Mouse (Mus musculus): Measurements from ENCODE around the gene Mutyh. TPM values are rescaled to one million over a fixed set of nuclear protein-coding genes. Genes with fewer than 3 reads are reported as not detected.

The Mutyh gene
- polyA plus RNA-seq (2012; rRNA removed): 10.7 and 13.3 TPM in 2 replicates

DNA sequence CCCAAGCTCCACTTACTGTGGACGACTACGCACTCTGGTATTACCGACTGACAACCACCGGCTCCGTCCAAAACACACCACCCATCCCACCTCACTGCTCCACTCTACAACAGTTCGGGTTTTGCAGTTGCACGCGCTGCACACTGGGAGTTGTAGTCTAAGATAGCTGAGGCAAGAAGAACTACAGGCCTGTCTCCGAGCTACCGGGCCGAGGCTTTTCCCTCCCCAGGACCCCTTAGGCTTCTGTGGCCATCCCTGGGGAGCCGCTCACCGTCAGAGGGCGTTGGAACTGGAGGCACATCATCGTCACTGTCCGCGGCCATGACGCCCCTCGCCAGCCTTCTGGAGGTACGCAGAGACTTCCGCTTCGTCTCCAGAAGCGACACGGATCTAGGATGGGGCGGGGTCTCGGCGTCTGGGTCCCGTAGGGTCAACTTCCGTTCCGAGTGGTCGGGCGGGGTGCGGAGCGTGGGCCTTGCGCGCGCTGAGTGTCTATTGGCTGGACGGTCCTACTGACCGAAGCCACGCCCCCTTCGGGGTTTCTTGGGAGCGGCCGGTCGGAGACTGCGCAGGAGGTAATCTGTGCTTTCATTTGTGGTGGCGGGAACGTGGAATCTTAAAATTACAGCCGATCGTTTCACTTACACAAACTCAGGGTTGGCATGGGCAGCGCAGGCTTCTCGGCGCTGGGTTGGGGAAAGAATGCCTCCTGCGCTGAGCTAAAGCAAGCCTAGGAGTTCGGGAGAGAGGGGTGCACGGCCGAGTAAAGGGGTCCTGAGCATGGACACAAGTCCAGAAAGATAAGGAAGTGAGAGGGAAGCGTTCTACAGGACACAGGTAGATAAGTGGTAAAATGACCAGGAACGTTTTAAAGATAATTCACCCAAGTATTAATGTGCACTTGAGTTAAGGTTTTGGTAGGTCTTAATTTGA lies at the start of gene Mutyh, which contains the start of gene Toe1:
Mutyh (plus strand) TSS at position 527 of the 933 bp plus-strand sequence.
Toe1 (minus strand) TSS at position 444 of the 933 bp plus-strand sequence.
- Histone ChIP-seq H3K27ac (ENCODE audit: insufficient read depth, low read length) (peak within 1 kb of the TSS; percentile 92), H3K4me3 (ENCODE audit: extremely low read depth, insufficient read depth, insufficient read length) (peak within 1 kb of the TSS; percentile 91), H3K4me1 (ENCODE audit: control insufficient read depth, insufficient read depth, insufficient read length) (peaks cover 4% of the 10 kb centered on the region; the same call in 1 of the 2 replicates), H3K27me3 (ENCODE audit: control insufficient read depth, insufficient read depth, low read length) (no peaks in the 10 kb centered on the region), H3K36me3 (ENCODE audit: control insufficient read depth, insufficient read depth, low read length) (peaks cover 10% of the 10 kb centered on the region)
- peak; percentile 87 to 95 for DNase-seq (ENCODE audit: low read depth in 1 of 2, low spot score in 2 of 2)
- TF ChIP-seq POLR2A (IDR thresholded peaks at IDR 0.05; ENCODE audit: low read depth, low read length): peak; percentile 70
- no peak for TF ChIP-seq CTCF (IDR thresholded peaks at IDR 0.05; ENCODE audit: extremely low read depth, insufficient read depth, insufficient read length, insufficient replicate concordance)
- WGBS: 1% methylated on average over 58 of the region's 58 CpGs

DNA sequence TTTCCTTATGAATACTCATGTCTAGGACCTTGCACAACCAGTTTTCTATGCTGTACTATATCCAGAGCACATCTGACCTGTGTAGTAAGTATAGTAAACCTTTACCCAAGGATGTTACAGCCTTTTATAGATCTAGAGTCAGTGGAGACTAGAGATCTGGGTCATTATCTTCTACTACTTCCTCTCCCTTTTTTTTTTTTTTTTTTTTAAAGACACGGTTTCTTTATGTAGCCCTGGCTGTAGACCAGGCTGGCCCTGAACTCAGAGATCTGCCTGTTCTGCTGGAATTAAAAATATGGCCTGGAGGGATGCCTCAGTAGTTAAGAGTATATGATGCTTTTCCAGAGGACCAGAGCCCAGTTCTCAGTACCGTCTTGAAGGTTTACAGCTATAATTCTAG lies 45.6 kb upstream of the Mutyh start:
- 71% methylated on average over 2 of the region's 2 CpGs for WGBS
- TF ChIP-seq POLR2A (IDR thresholded peaks at IDR 0.05; ENCODE audit: low read depth, low read length) (no peak), CTCF (IDR thresholded peaks at IDR 0.05; ENCODE audit: extremely low read depth, insufficient read depth, insufficient read length, insufficient replicate concordance) (no peak)
- H3K4me1 ChIP-seq (ENCODE audit: control insufficient read depth, insufficient read depth, insufficient read length): no peaks in the 10 kb centered on the region
- H3K27ac ChIP-seq (ENCODE audit: insufficient read depth, low read length): no peak overlapping the region
- no peak for DNase-seq (ENCODE audit: low read depth in 1 of 2, low spot score in 2 of 2)
- H3K4me3 ChIP-seq (ENCODE audit: extremely low read depth, insufficient read depth, insufficient read length): no peak overlapping the region
- no peaks in the 10 kb centered on the region for H3K36me3 ChIP-seq (ENCODE audit: control insufficient read depth, insufficient read depth, low read length)
- no peaks in the 10 kb centered on the region for H3K27me3 ChIP-seq (ENCODE audit: control insufficient read depth, insufficient read depth, low read length)

DNA sequence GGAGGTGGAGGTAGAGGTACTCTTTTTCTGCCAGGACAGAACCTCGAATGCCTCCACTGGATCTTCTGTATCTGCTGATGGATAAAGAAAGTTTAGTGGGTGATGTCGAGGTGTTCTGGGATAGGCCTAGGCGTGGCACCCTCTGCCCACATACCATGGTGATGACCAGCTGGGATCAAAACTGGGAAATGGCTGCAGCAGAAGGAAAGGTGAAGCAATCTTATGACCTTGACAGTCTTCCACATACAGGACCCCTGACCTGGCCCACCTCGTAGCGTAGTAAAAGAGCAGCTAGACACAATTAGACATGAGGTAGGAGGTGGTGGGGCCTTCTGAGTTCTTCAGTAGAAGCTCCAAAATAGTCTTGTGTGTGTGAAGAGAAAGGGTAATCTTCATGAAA lies 43.5 kb upstream of the Mutyh start:
- no peak overlapping the region for H3K4me3 ChIP-seq (ENCODE audit: extremely low read depth, insufficient read depth, insufficient read length)
- no peaks in the 10 kb centered on the region for H3K27me3 ChIP-seq (ENCODE audit: control insufficient read depth, insufficient read depth, low read length)
- 87% methylated on average over 5 of the region's 5 CpGs for WGBS
- H3K36me3 ChIP-seq (ENCODE audit: control insufficient read depth, insufficient read depth, low read length): no peaks in the 10 kb centered on the region
- no peak overlapping the region for H3K27ac ChIP-seq (ENCODE audit: insufficient read depth, low read length)
- H3K4me1 ChIP-seq (ENCODE audit: control insufficient read depth, insufficient read depth, insufficient read length): no peaks in the 10 kb centered on the region
- no peak for DNase-seq (ENCODE audit: low read depth in 1 of 2, low spot score in 2 of 2)
- TF ChIP-seq CTCF (IDR thresholded peaks at IDR 0.05; ENCODE audit: extremely low read depth, insufficient read depth, insufficient read length, insufficient replicate concordance) (no peak), POLR2A (IDR thresholded peaks at IDR 0.05; ENCODE audit: low read depth, low read length) (no peak)

DNA sequence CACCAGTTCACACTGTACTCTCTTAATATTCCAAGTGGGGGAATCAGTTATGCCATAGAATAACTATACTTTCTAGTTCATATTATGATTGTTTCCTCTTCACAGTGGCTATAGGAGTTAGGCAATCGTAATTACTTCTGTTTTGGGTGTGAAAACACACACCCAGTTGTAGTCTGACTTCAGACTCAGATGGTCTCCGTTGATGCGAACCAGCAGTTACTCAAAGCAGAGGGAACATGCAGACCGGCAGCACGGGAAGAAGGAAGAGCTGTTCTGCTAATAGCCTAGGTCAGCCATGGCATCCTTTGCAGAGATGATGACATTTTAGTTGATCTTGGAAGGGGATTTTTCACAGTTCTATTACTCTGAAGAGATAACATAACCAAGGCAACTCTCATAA lies 39.0 kb upstream of the Mutyh start:
- no peaks in the 10 kb centered on the region for H3K4me1 ChIP-seq (ENCODE audit: control insufficient read depth, insufficient read depth, insufficient read length)
- 85% methylated on average over 5 of the region's 5 CpGs for WGBS
- peaks cover 1% of the 10 kb centered on the region; the same call in 1 of the 2 replicates for H3K36me3 ChIP-seq (ENCODE audit: control insufficient read depth, insufficient read depth, low read length)
- no peak overlapping the region for H3K27ac ChIP-seq (ENCODE audit: insufficient read depth, low read length)
- H3K27me3 ChIP-seq (ENCODE audit: control insufficient read depth, insufficient read depth, low read length): no peaks in the 10 kb centered on the region
- no peak for TF ChIP-seq CTCF (IDR thresholded peaks at IDR 0.05; ENCODE audit: extremely low read depth, insufficient read depth, insufficient read length, insufficient replicate concordance)
- TF ChIP-seq POLR2A (IDR thresholded peaks at IDR 0.05; ENCODE audit: low read depth, low read length): no peak
- DNase-seq (ENCODE audit: low read depth in 1 of 2, low spot score in 2 of 2): no peak
- no peak overlapping the region for H3K4me3 ChIP-seq (ENCODE audit: extremely low read depth, insufficient read depth, insufficient read length)

DNA sequence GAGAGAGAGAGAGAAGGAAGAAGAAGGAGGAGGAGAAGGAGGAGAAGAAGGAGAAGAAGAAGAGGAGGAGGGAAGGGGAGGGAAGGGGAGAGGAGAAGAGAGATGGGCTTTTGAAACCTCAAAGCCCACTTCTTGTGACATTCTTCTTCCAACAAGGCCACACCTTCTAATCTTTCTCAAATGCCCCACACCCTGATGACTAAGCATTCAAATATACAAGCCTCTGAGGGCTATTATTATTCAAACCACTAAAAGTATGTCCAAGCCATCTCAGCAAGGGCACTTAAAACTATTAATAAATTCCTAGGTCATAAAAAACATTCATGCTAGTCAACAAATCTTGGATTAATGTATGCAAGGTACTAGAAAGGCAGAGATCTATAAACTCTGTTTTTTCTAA lies 38.5 kb upstream of the Mutyh start:
- peaks cover 1% of the 10 kb centered on the region; the same call in 1 of the 2 replicates for H3K36me3 ChIP-seq (ENCODE audit: control insufficient read depth, insufficient read depth, low read length)
- no peaks in the 10 kb centered on the region for H3K4me1 ChIP-seq (ENCODE audit: control insufficient read depth, insufficient read depth, insufficient read length)
- DNase-seq (ENCODE audit: low read depth in 1 of 2, low spot score in 2 of 2): no peak
- no peak overlapping the region for H3K4me3 ChIP-seq (ENCODE audit: extremely low read depth, insufficient read depth, insufficient read length)
- no peak overlapping the region for H3K27ac ChIP-seq (ENCODE audit: insufficient read depth, low read length)
- no peak for TF ChIP-seq CTCF (IDR thresholded peaks at IDR 0.05; ENCODE audit: extremely low read depth, insufficient read depth, insufficient read length, insufficient replicate concordance)
- no peak for TF ChIP-seq POLR2A (IDR thresholded peaks at IDR 0.05; ENCODE audit: low read depth, low read length)
- H3K27me3 ChIP-seq (ENCODE audit: control insufficient read depth, insufficient read depth, low read length): no peaks in the 10 kb centered on the region

DNA sequence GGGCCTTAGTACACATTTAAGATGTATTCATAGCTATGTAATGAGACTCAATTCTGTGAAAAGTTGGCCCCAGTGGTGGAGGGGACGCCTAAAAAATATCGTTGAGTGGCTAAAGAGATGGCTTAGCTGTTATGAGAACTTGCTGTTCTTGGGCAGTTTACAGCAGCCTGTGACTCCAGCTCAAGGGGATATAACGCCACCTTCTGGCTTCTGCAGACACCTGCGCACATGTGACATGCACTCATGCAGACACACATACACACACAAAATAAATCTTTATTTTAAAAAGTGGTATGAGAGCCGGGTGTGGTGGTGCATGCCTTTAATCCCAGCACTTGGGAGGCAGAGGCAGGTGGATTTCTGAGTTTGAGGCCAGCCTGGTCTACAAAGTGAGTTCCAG lies 31.1 kb upstream of the Mutyh start:
- TF ChIP-seq POLR2A (IDR thresholded peaks at IDR 0.05; ENCODE audit: low read depth, low read length) (no peak), CTCF (IDR thresholded peaks at IDR 0.05; ENCODE audit: extremely low read depth, insufficient read depth, insufficient read length, insufficient replicate concordance) (no peak)
- WGBS: 88% methylated on average over 5 of the region's 5 CpGs
- Histone ChIP-seq H3K27ac (ENCODE audit: insufficient read depth, low read length) (no peak overlapping the region), H3K36me3 (ENCODE audit: control insufficient read depth, insufficient read depth, low read length) (peaks cover 1% of the 10 kb centered on the region; the same call in 1 of the 2 replicates), H3K27me3 (ENCODE audit: control insufficient read depth, insufficient read depth, low read length) (no peaks in the 10 kb centered on the region), H3K4me1 (ENCODE audit: control insufficient read depth, insufficient read depth, insufficient read length) (no peaks in the 10 kb centered on the region), H3K4me3 (ENCODE audit: extremely low read depth, insufficient read depth, insufficient read length) (no peak overlapping the region)
- DNase-seq (ENCODE audit: low read depth in 1 of 2, low spot score in 2 of 2): no peak

DNA sequence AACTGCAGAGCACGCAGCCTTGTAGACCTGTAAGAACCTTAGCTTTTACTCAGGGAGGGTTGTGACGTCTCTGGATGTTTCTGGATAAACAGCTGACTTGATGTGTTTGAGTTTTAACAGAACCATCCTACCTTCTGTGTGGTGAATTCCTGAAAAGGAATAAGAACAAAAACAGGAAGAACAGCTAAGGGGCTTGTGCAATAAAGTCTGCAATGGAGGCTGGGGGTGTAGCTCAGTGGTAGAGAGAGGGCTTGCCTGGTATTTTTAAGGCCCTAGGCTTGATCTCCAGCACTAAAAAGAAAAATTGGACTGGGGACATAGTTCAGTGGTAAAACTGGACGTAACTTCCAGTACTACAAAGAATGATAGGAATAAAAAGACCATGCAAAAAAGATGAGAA lies 30.4 kb upstream of the Mutyh start:
- no peaks in the 10 kb centered on the region for H3K4me1 ChIP-seq (ENCODE audit: control insufficient read depth, insufficient read depth, insufficient read length)
- 90% methylated on average over 3 of the region's 3 CpGs for WGBS
- H3K27me3 ChIP-seq (ENCODE audit: control insufficient read depth, insufficient read depth, low read length): no peaks in the 10 kb centered on the region
- DNase-seq (ENCODE audit: low read depth in 1 of 2, low spot score in 2 of 2): no peak
- TF ChIP-seq CTCF (IDR thresholded peaks at IDR 0.05; ENCODE audit: extremely low read depth, insufficient read depth, insufficient read length, insufficient replicate concordance): no peak
- TF ChIP-seq POLR2A (IDR thresholded peaks at IDR 0.05; ENCODE audit: low read depth, low read length): no peak
- H3K4me3 ChIP-seq (ENCODE audit: extremely low read depth, insufficient read depth, insufficient read length): no peak overlapping the region
- H3K36me3 ChIP-seq (ENCODE audit: control insufficient read depth, insufficient read depth, low read length): no peaks in the 10 kb centered on the region; the same call in 1 of the 2 replicates
- H3K27ac ChIP-seq (ENCODE audit: insufficient read depth, low read length): no peak overlapping the region

Data from spleen, adult 2 months (tissue).